Mouse (Mus musculus) heart, postnatal 14 days (tissue): ENCODE measurements around the gene Dnah12. TPM values are rescaled to one million over a fixed set of nuclear protein-coding genes. Genes with fewer than 3 reads are reported as not detected.

Experiments
- microRNA-seq, 2 experiments: library from miRNA; unstranded; fragments of <30 nt; microRNA quantifications; one replicate each; pipeline ENCODE4 v1.2.0; 2021 to 2022
- total RNA-seq, 2 experiments: library from RNA; stranded (reverse); gene quantifications; 2 replicates each; pipeline ENCODE4 v1.2.3; 2021

Dnah12 gene
- total RNA-seq, 2 experiments from 2014 or later: 0.12 to 0.22 TPM

Small RNAs within 50 kb of the gene (microRNA-seq; reads per million reads assigned to microRNA genes)
- gene Mir7672: 1.1 to 1.7 reads per million in 2 experiments

Other genes starting within 250 kb of the Dnah12 start
- gene Slmap, start 158.3 kb upstream of the Dnah12 start, total RNA-seq: 100 to 1,000 TPM; 250 to 282 TPM
- 10 to 100 TPM; 21.0 to 22.6 TPM for gene Dennd6a, start 119.4 kb upstream of the Dnah12 start, total RNA-seq
- gene Arf4, start 55.2 kb upstream of the Dnah12 start, total RNA-seq: 100 to 1,000 TPM in 1 of 2 experiments, 10 to 100 TPM in 1; 86.5 to 102 TPM
- 1 to 10 TPM; 4.8 to 5.1 TPM for gene Pde12, start 23.4 kb upstream of the Dnah12 start, total RNA-seq
- gene Asb14, start 201.3 kb downstream of the Dnah12 start, total RNA-seq: 10 to 100 TPM; 53.5 to 61.3 TPM